Mouse (Mus musculus): ENCODE measurements around the gene Rps25.
"Not testable (repeated sequence)": the region's sequence is repeated elsewhere in the genome, so short reads cannot be mapped to it uniquely, and the experiment has no call there.

Rps25 gene

DNA sequence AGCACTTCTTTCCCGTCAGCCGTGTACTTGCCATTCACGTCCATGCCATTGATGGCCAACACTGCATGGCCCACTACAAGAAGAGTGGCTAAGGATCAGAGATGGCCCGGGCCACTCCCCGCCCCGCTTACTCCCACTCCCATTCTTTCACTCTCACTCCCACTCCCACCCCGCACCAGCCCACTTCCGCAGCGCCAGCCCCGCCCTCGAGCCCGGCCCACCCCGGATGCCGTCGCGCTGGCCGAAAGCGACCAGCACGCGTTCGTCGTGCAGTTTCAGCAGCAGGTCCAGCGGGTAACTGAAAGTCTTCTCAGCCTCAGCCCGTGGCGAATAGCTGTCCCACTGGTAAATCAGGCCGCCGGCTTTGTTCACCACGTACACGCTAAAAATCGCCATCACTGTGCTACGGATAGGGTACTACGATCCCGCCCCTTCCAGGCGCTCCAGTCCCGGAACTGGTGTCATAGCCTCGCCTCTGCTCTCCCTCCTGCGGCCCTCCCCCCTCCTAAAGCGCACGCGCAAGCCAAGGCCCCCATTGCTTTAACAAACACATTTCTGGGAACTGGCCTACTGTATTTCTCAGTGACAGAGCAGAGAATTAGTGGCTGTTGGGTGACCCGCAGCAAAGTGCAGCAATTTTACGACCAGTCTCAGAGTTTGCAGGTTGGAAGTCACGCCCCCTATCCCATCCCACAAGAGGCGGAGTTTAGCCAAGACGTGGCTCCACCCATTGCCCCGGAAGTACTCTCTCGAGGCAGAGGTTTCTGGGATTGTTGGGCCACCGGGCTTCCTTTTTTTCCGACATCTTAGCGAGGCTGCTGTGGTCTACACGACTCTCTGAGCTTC is at the start of gene Rps25, which contains the start of gene Trappc4:
Rps25 (plus strand) TSS at position 234 of the 846 bp plus-strand sequence.
Trappc4 (minus strand) TSS at position 695 of the 846 bp plus-strand sequence.
- peak; percentile 96 for DNase-seq (ENCODE audit: low read depth, low spot score)

DNA sequence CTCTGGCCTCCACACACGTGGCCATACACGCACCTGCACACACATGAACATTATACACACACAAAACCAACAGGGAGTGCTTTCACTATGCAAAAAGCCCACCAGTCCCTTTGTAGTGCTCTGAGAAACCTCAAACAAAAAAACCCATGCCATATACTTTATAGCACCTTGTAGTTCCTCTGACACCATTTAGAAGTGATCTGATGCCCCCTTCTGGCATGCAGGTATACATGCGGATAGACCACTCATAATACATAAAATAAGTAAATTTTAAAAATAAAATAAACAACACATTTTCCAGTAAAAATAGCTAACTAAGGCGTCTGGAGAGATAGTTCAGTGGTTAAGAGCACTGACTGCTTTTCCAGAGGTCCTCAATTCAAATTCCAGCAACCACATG is 49.7 kb upstream of the Rps25 start:
- no peak for DNase-seq (ENCODE audit: low read depth, low spot score)

DNA sequence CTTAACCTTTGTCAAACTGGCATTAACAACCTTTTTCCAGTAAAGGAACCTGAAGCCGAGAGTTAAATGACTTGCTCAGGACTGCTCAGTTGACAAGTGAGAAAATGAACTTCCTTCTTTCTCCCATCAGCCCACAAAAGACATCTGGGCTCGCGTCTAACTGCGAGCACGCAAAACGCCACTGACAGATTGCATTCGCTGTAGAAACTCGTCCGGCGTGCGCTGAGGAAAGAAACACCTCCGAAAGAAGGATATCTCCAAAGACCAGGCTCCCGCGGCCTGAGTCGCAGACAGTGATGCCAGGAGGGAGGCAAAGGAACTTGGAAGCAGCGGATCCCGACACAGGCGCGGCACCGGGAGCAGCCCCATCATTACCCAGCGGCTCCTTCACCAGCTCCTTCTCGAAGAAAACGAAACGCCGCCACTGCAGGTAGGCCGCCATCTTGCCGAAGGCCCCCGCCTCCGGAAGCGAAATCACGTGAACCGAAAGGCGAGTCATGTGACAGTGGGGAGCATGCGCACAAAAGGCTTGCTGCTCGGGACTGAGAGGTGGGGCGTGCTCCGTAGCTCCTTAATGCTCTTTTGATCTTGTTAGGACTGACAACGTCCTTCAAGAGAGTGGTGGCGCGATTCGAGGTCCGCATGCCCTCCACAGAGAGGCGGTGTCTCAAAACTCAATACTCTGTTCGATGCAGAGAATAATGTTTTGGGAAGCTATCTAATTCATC is 45.6 kb upstream of the Rps25 start, which contains the start of gene Vps11:
Vps11 (minus strand) TSS at position 481 of the 728 bp plus-strand sequence.
- DNase-seq (ENCODE audit: low read depth, low spot score), result peak; percentile 96

DNA sequence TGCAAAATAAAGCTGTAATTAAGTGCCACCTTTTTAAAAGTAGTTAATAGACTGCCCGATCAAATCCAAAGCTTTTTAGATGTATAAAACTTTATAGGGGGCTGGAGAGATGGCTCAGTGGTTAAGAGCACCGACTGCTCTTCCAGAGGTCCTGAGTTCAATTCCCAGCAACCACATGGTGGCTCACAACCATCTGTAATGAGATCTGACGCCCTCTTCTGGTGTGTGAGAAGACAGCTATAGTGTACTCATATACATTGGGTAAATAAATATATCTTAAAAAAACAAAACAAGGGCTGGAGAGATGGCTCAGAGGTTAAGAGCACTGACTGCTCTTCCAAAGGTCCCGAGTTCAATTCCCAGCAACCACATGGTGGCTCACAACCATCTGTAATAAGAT is 45.0 kb upstream of the Rps25 start:
- not testable (repeated sequence) for DNase-seq (ENCODE audit: low read depth, low spot score)

DNA sequence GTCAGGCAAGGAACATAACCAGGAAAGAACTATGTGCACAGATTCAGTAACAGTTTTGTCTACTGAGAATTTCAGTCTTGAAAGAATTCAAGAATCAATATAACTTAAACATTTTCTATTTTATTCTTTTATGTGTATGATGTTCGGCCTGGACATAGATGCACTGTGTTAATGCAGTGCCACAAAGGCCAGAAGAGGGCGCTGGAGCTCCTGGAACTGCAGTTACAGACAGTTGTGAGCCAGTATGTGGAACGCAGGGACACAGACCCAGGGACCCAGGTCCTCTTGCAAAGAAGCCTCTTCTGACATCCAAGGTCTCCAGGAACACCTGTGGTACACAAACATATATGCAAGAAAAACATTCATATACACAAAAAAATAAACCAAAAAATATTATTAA is 42.5 kb upstream of the Rps25 start:
- DNase-seq (ENCODE audit: low read depth, low spot score), result no peak

DNA sequence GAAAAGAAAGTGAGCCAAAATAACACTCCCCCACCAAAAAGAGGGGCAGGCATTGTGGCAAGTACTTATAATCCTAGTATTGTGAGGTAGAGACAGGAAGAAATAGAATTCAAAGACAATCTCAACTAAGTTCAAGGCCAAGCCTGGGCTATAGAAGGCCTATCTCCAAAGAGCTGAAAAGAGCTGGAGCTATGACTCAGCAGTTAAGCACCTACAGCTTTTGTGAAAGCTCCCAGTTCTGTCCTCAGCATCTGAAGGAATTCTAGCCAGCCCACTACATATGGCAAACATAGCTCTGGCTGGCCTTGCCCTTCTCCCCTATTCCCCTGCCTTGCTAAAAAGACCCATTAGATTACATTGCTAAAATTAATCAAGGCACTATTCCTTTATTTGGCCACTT is 33.6 kb upstream of the Rps25 start:
- no peak for DNase-seq (ENCODE audit: low read depth, low spot score)

DNA sequence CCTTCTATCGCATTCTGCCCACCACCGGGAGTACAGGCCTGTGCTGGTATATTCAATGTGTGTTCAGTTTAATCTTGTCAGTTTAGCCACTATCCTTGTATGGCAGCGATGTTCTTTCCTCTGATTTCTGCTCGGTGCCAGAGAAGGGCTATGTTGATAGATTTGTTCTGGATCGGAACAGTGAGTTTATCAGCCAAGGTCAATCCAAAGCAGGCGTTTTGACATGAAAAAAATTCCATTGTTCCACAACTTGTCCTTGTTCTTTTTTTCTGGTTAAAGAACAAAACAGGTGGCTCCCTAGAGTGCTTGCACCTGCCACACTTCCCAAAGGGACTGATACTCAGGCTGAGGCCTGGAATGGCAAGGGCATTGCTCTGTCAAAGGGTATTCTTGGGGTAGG is 30.8 kb upstream of the Rps25 start:
- no peak for DNase-seq (ENCODE audit: low read depth, low spot score)

DNA sequence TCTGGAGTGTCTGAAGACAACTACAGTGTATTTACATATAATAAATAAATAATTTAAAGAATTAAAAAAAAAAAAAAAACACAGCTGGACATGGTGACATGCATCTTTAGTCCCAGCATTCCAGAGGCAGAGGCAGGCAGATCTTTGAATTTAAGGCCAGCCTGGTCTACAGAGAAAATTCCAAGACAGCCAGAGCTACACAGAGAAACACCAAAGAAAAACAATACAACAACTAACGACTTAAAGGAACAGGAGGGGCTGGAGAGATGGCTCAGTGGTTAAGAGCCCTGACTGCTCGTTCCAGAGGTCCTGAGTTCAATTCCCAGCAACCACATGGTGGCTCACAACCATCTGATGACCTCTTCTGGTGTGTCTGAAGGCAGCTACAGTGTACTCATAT is 29.6 kb upstream of the Rps25 start:
- not testable (repeated sequence) for DNase-seq (ENCODE audit: low read depth, low spot score)

DNA sequence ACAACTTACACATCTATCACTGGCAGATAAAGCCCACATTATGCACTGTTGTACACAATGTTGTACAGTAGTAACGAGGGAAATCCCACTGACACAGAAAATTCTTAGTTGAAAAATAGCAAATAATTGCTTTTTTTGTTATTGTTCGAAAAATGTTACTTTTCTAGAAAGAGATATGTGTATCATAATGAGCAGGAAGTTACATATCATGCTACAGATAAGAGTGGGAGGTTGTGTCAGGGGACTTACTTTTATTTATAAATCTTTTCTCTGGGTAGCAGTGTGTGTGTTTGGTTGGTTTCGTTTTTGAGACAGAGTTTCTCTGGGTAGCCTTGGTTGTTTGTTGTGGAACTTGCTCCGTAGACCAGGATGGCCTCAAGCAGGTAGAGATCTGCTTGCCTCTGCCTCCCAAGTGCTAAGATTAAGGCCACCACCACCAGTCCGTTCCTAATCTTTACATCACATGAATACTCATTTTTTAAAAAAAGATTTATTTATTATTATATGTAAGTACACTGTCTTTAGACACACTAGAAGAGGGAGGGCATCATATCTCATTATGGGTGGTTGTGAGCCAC is 28.7 kb upstream of the Rps25 start:
- no peak for DNase-seq (ENCODE audit: low read depth, low spot score)

DNA sequence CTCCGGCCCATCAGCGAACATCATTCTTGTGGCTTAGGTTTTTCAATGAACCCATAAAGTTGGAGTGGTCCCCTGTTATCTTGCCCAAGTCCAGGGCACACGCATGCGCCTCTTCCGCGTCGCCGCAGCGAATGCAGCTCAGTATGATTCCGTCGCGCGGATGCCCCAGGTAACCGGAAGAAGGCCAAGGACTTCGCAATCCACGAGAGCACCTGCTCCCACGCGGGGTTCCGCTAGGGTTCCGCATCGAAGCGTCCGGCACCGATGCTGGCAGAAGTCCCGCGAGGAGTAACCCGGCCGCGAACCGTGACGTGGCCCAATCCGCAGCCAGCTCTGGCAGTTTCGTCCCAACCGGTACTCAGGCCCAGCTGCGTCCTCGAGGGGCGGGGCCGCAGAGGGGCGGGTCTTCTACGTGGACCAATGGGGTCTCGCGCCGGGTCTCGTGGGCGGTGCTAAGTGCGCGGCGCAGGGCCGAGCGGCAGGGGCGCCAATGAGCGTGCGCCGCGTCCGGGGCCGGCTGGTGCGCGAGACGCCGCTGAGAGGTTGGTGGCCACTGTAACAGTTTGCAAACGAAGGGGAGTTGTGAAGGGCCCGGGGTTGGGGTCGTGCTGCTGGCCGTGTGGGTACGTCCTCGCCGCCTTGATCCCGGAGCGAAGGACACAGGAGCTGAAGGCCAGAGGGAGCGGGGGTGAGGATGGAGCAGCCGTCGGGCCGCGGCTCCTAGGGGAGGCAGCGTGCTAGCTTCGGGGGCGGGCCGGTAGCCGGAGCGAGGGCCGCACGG is 27.7 kb upstream of the Rps25 start, which contains the start of gene Hyou1:
Hyou1 (plus strand) TSS at position 437 of the 781 bp plus-strand sequence.
- DNase-seq (ENCODE audit: low read depth, low spot score), result peak; percentile 93

DNA sequence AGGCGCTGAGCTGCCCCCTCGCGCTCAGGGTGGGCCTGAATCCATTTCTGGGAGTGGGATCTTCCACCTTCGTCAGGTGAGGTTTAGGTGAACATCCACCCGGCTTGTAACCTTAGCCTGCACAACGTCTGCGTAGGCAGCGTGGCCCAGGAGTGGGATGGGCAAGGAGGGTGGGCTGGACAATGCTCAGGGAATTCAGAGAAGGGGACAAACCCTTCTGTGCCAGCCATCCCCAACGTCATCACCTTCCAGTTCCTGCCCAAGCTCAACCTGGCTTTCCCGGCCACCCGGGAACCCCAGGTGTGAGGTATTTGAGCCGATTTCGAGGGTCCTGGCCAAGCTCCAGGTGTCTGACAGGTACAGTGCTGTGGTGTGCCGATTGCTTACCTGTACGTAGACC is 27.1 kb upstream of the Rps25 start:
- DNase-seq (ENCODE audit: low read depth, low spot score), result no peak

DNA sequence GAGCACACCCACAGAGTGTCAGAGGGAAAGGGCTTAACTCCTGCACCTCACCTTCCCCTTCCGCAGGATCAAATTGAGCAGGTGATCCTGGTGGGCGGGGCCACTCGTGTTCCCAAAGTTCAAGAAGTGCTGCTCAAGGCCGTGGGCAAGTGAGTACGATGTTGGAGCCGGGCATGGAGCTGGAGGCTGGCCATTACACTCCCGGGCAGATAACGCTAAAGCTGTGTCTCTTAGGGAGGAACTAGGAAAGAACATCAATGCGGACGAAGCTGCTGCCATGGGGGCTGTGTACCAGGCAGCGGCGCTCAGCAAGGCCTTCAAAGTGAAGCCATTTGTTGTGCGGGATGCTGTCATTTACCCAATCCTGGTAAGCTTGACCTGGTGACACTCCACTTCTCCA is 22.3 kb upstream of the Rps25 start:
- no peak for DNase-seq (ENCODE audit: low read depth, low spot score)

DNA sequence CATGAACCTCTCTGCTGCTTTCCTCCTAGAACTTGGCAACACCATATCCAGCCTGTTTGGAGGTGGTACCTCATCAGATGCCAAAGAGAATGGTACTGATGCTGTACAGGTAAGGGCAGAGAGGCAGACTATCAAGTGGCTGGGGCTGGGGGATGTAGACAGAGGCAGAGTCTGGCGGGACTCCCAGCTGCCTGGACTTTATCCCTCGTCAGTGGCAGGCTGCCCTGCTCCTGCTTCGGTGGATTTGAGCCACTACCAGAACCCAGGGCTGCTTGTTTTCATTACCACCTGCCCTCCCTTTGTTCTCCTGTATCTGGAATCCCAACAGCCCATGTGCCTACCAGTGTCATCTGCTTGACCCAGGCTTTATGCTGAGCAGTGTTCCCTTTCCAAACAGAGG is 19.7 kb upstream of the Rps25 start:
- DNase-seq (ENCODE audit: low read depth, low spot score), result no peak

DNA sequence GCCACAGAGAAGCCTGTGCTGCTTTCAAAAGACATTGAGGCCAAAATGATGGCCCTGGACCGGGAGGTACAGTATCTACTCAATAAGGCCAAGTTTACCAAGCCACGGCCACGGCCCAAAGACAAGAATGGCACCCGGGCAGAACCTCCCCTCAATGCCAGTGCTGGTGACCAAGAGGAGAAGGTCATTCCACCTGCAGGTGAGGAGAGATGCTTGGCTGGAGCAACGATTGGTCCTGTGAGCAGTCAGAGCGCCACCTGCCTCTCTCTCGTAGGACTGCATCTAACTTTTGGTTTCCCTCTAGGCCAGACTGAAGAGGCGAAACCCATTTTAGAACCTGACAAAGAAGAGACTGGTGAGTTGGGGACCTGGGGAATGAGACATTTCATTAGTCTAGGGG is 17.7 kb upstream of the Rps25 start:
- DNase-seq (ENCODE audit: low read depth, low spot score), result no peak

DNA sequence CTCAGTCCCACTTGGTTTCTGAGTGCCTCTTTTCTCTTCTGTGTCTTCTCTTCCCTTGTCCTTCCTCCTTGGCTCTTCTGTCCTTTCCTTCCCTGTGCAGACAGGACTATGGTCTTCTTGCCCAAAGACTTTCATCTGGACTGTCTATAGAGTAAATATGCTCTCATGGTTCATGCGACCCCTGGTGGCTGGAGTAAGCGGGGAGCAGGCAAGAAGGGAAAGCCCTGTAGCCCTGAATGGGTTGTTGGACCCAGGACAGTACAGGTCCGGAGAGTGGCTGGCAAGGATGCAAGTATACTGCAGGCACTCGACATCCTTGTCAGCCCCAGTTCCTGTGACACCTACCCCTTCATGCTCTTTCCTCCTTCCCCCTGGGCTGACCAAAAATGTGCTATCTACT is 15.5 kb upstream of the Rps25 start:
- DNase-seq (ENCODE audit: low read depth, low spot score), result no peak

DNA sequence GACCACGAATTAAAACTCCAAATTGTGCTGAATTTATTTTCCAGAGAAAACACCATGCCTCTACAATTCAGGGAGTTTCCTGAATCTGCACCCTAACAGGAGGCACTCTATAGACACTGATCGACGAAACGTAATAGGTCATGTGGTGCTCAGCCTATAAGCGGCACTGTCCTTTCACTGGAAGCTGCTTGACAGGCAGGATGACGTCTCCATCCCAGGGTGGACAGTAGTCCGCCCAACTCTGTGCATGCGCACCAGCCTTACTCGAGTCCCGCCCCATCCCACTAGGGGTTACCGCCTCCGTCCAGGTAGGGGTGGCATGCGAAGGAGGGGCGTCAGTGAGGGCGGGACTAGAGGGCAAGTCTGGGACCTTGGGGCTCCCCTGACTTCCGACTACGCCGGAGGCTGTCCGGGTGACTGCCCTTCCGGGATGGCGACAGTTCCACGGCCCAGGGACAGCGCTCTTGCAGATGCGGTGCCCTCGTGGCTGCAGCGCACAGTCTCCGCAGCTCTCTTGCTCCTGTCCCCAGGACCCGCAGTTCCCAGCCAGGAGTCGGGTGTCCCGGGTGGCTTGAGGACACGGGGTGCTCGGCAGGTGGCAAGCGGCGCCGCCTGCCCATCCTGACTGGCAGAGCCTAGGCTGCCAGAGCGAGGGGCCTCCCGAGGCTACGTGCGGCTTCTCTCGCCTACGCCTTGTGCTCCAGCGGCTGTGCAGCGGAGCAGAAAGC is 10.1 kb upstream of the Rps25 start, which contains the start of gene Slc37a4:
Slc37a4 (plus strand) TSS at position 169 of the 728 bp plus-strand sequence.
- peak; percentile 95 for DNase-seq (ENCODE audit: low read depth, low spot score)

DNA sequence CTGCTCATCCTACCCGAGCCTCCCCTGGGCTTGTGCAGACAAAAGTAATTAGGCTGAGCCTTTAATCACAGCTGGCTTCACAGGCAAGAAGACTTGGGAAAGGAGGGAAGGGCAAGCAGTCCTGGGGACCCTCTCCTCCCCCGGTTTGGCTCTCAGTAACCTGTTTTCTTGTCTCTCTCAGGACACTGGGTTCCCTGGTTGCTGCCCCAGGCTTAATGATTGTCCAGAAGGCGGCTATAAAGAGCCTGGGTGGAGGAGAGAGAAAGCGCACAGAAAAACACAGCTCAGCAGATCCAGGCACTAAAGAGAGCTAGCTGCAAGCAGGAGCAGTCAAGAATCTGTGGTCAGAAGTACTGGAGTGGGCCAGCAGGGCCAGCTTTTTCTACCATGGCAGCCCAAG is 8.9 kb upstream of the Rps25 start:
- DNase-seq (ENCODE audit: low read depth, low spot score), result no peak

DNA sequence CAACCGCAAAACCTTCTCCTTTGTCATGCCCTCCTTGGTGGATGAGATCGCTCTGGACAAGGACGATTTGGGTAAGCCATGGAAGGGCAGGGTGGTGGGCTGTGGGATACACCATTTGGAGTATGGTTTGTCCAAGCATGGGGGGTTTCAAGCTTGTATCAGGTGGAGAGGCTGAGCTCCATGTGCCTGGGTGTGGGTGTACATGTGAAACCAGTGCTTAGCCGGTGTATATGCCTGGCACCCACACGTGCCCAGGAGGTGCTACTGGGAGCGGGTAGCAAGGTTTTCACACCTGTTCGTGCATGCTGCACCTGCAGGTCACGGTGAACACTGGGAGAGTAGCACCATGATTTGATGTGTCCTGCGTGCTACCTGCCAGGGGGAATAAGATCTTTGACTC is 8.4 kb upstream of the Rps25 start:
- no peak for DNase-seq (ENCODE audit: low read depth, low spot score)

DNA sequence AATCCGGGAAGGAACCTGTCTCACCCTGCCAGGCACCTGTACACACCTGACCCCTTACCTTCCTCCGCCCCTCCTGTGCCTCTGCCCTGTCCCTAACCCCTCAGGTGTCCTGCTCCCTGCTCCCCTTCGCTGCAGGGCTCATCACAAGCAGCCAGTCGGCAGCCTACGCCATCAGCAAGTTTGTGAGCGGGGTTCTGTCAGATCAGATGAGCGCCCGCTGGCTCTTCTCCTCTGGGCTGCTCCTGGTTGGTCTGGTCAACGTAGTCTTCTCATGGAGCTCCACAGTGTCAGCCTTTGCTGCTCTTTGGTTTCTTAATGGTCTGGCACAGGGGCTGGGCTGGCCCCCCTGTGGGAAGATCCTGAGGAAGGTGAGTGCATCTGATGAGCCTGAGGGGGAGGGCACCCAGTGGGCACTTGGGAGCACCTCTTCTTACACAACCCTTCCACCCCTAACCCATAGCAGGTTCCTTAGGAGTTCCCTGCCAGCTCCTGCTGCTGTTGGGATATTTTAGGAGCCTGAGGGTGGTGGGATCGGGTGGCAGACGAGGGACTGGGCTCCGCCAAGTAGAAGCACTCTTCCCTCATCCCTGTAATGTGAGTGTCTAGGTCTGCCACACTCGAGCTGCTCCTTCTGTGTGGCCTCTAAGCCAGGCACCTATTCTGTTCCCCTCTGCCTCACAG is 7.7 kb upstream of the Rps25 start:
- DNase-seq (ENCODE audit: low read depth, low spot score), result no peak

DNA sequence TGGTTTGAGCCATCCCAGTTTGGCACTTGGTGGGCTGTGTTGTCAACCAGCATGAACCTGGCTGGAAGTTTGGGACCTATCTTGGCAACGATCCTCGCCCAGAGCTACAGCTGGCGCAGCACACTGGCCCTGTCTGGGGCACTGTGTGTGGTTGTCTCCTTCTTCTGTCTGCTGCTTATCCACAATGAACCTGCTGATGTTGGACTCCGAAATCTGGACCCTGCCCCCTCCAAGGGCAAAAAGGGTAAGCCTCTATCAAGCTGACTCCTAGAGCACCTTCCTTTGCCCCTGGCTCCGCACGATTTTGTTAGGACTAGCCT is 7.2 kb upstream of the Rps25 start:
- no peak for DNase-seq (ENCODE audit: low read depth, low spot score)

Data from retina, adult 2 months (tissue).